Mouse (Mus musculus) small intestine, adult 2 months (tissue): ENCODE measurements at regions not wholly inside any gene's neighbourhood (a gene's known extent, or its start where the extent isn't known, plus 50 kb on each side); places are given as distances from the start of the nearest gene placed in this dataset.

Source experiments
- H3K27ac ChIP-seq: fragments of 200-500 bp; 2 replicates; pipeline ENCODE4 v1.5.1; 2012; ENCODE audit warnings: low read depth, low read length, control low read depth, inconsistent platforms; ENCODE audit not compliant: insufficient read depth
- H3K27me3 ChIP-seq: fragments of 200-500 bp; 2 replicates; pipeline ENCODE4 v1.6.1; 2012; ENCODE audit warnings: mild to moderate bottlenecking, moderate library complexity, low read length, inconsistent platforms; ENCODE audit not compliant: control insufficient read depth, insufficient read depth
- H3K36me3 ChIP-seq: fragments of 200-500 bp; 2 replicates; pipeline ENCODE4 v1.6.1; 2012; ENCODE audit warnings: mild to moderate bottlenecking, low read length, control low read depth, inconsistent platforms; ENCODE audit not compliant: control insufficient read depth, insufficient read depth
- H3K4me1 ChIP-seq: fragments of 200-500 bp; 2 replicates; pipeline ENCODE4 v1.6.1; 2012; ENCODE audit warnings: low read length, inconsistent platforms, mixed read lengths; ENCODE audit not compliant: control insufficient read depth, insufficient read depth, insufficient read length
- H3K4me3 ChIP-seq: fragments of 200-500 bp; 2 replicates; pipeline ENCODE4 v1.5.1; 2012; ENCODE audit warnings: low read depth, mild to moderate bottlenecking, control low read depth, inconsistent platforms, low read length, moderate library complexity
- CTCF ChIP-seq: fragments of 200-500 bp; IDR thresholded peaks from 2 replicates; pipeline ENCODE4 v1.5.1; 2012; ENCODE audit warnings: low read depth, mild to moderate bottlenecking, control low read depth, inconsistent platforms, low read length, moderate library complexity, mixed read lengths; ENCODE audit not compliant: insufficient replicate concordance, insufficient read length; ENCODE audit errors: extremely low read depth
- POLR2A ChIP-seq: fragments of 200-500 bp; IDR thresholded peaks from 2 replicates; pipeline ENCODE4 v1.6.1; 2012; ENCODE audit warnings: low read depth, mild to moderate bottlenecking, control low read depth, inconsistent platforms, low read length, moderate library complexity
- WGBS: fragments of 180-500 bp; shearing (Covaris S2); methylation state at CpG from one replicate; pipeline ENCODE4 v1.1.7; 2018; 5-methylcytosine and 5-hydroxymethylcytosine counted together

- Histone ChIP-seq H3K27me3 (no peaks in the 10 kb centered on the region), H3K4me1 (no peaks in the 10 kb centered on the region)
- 76% methylated on average over 9 of the region's 9 CpGs for WGBS
Observed at GRCm38 (mm10) chr13:53526880-53527279, 54.0 kb upstream of the Msx2 start.

GRCm38 (mm10) chr13:53522807-53523206, 49.9 kb upstream of the Msx2 start:
- Histone ChIP-seq H3K27me3 (no peaks in the 10 kb centered on the region), H3K4me1 (no peaks in the 10 kb centered on the region), H3K36me3 (no peaks in the 10 kb centered on the region), H3K4me3 (no peak overlapping the region), H3K27ac (no peak overlapping the region)
- WGBS, result 38% methylated on average over 5 of the region's 5 CpGs
- no peak for TF ChIP-seq CTCF
- no peak for TF ChIP-seq POLR2A

More at GRCm38 (mm10) chr13:53526880-53527279, 54.0 kb upstream of the Msx2 start:
- TF ChIP-seq CTCF, result no peak
- TF ChIP-seq POLR2A, result no peak
- no peak overlapping the region for H3K27ac ChIP-seq
- H3K36me3 ChIP-seq, result no peaks in the 10 kb centered on the region
- no peak overlapping the region for H3K4me3 ChIP-seq
